Mouse (Mus musculus) heart, postnatal 36 days (tissue): ENCODE measurements around the gene Nsl1. TPM values are rescaled to one million over a fixed set of nuclear protein-coding genes. Genes with fewer than 3 reads are reported as not detected.

Experiments used
- DNase-seq, 2 experiments: peaks; one replicate each; pipeline ENCODE4 v3.0.0; 2021 to 2022
- intact Hi-C: fragments of 180-260 bp; cut with DNase I; formaldehyde crosslinking; loops from one replicate; pipeline ENCODE4 v1.15.1; 2025
- total RNA-seq, 2 experiments: library from RNA; stranded (reverse); gene quantifications; 2 replicates each; pipeline ENCODE4 v1.2.3; 2021

Nsl1 gene
- total RNA-seq, 2 experiments from 2014 or later: 0.27 to 0.75 TPM

- DNase-seq: no peak
Observed at GRCm38 (mm10) chr1:191046231-191046824, 16.5 kb upstream of the Nsl1 start.

GRCm38 (mm10) chr1:191053555-191053954 is 9.3 kb upstream of the Nsl1 start:
- no peak for DNase-seq
- intact Hi-C loops: no loop called here

More at GRCm38 (mm10) chr1:191046231-191046824, 16.5 kb upstream of the Nsl1 start:
- intact Hi-C loops: no loop called here

DNA sequence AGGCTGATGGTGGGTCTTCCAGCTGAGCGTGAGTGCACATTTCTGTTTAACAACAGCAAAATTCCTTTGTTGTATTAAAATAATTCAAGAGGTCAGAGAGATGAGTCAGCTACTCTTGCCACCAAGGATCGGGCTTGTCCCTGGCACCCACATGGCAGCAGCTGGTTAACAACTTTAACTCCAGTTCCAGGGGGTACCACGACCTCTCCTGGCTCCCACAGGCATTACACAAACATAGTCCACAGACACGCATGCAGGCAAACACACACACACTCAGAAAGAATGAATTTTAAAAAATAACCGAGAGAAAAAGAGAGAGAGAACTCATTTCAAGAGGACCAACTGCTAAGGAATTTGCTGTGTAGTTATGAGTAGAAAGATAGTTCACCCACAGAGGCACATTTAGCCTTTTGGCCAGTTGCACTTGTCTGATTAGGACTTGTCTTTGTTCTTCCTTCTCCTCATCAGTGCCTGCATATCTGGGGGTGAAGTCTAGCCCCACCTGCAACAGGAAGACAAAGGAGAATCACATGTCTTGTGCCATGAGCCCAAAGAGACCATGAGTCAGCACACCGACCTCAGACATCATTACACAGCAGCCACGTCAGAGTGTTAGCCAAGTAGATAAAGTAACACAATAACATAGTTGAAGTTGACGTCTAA is 7.8 kb upstream of the Nsl1 start:
- DNase-seq: no peak
- intact Hi-C loops: no loop called here

GRCm38 (mm10) chr1:191055533-191055873 is 7.3 kb upstream of the Nsl1 start:
- no peak for DNase-seq
- intact Hi-C loops: no loop called here

GRCm38 (mm10) chr1:191057461-191057860 is 5.4 kb upstream of the Nsl1 start:
- no peak for DNase-seq
- intact Hi-C loops: no loop called here

DNA sequence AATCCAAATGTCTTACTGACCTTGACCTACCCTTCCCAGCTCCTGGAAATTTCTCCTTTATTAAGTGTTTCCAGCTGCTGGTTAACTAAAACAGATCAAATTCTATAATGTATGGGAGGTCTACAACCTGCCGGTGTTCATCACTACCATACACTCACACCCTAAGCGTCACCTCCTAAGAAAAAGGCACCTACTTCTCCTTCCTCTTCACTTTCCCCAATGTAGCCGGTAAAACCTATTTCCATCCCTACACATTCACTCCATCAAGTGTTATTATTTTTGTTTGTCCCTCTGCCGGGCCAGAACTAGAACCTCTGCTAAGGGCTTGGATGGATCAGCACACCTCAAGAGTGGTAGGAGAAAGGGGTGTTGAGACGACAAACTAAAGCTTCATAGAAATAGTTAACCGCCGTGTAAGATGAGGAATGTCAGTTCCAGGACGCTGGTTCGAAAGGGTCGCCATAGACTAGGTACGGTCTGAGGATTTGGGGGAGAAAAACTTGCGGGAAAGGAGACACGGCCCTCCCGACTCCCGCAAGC is 501 bp upstream of the Nsl1 start:
- intact Hi-C loops: loop anchor here (1.0 kb wide), 1 partner anchor 36 kb away; the partner anchor contains the start of gene Flvcr1
- no peak for DNase-seq

DNA sequence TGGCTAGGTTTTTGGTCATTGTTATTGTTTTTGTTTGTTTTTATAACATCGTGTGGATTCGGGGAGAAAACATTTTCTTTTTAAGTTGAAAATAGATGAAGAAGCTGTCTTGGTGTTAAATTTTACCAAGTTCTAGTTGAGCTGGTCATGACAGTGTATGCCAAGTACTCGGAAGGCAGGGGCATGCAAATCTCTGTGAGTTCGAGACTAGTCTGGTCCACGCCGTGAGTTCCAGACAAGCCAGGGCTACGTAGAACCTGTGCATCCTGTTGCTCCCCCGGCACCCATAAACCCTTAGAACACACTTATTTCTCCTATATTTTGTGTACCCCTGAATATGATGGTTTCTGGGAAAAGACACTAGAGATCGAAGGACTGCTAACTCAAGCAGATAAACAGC is 888 bp downstream of the Nsl1 start:
- intact Hi-C loops: no loop called here
- no peak for DNase-seq

GRCm38 (mm10) chr1:191064535-191064934 is 1.7 kb downstream of the Nsl1 start:
- intact Hi-C loops: no loop called here
- DNase-seq: no peak

GRCm38 (mm10) chr1:191065188-191065587 is 2.4 kb downstream of the Nsl1 start:
- intact Hi-C loops: no loop called here
- DNase-seq: no peak

DNA sequence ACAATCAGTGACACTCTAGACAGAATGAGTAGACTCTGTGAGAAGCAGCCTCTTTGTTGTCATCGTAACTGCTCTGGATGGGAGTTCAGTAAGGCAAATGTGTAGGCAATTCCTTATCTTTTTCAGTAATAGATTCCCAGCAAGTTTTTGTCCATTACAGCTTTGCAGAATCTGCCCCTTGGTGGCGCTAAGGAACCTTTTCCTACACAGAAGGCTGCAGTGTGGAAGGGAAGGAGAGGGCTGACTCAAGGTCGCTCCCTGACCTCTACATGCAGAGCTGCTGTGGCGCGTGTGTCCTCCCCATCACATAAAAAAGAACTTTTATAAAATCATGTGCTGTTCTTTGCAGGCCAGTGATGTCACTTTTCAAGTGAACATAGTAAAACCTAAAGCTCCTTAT is 5.6 kb downstream of the Nsl1 start:
- intact Hi-C loops: no loop called here
- no peak for DNase-seq

GRCm38 (mm10) chr1:191070259-191070658 is 7.4 kb downstream of the Nsl1 start:
- DNase-seq: no peak
- intact Hi-C loops: no loop called here

GRCm38 (mm10) chr1:191071613-191072012 is 8.8 kb downstream of the Nsl1 start:
- intact Hi-C loops: no loop called here
- DNase-seq: no peak

DNA sequence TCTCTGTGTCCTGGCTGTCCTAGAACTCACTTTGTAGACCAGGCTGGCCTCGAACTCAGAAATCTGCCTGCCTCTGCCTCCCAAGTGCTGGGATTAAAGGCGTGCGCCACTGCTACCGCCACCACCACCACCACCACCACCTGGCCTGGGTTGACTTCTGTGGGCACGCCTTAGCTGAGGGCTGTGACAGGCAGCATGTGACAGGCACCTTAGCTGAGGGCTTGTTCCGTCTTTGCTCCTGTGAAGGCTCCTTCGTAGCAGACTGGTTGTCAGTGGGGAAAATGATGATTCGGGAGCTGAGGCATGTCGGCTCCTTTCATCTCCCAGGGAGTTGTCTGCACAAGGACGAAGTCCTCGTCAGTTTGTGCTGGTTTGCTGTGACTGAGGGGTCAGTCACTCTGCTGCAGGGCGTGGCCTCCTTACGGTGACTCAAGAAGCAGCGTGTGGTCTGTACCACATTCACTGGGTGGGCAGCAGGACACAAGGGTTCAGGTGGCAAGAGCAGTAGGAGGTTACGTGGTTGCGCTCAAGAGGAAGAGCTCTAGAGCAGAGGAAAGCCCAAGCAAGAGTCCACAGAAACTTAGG is 9.6 kb downstream of the Nsl1 start:
- intact Hi-C loops: no loop called here
- DNase-seq: no peak

DNA sequence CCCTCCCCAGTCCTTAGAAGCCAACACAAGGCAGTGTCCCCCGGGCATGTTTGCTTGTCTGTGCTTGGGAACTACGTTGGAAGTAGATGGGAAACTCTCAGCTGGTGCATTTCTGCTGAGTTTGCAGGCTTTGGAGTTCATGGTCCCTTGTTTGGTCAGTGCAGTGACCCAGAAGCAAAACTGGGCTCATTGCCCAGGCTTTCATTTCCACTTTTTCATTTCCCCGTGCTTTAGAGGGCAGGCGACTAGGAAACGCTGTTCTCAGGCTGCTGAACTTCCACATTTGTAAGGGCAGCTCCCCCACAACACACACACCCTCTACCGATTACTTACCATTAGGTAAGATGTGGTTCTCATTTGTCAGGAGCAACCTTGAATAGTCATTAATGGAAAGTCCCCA is 10.2 kb downstream of the Nsl1 start:
- intact Hi-C loops: no loop called here
- DNase-seq: peak; percentile 53 to 55

- DNase-seq: no peak
- intact Hi-C loops: no loop called here
Observed at GRCm38 (mm10) chr1:191073486-191073885, 10.7 kb downstream of the Nsl1 start.

- DNase-seq: peak; percentile 64 to 73
- intact Hi-C loops: loop anchor here (1.0 to 5.0 kb wide), 3 partner anchors 52 to 202 kb away; no protein-coding TSS in a partner anchor
Observed at GRCm38 (mm10) chr1:191075199-191075883, 12.5 kb downstream of the Nsl1 start.

- intact Hi-C loops: no loop called here
- DNase-seq: no peak
Observed at GRCm38 (mm10) chr1:191083230-191083629, 20.4 kb downstream of the Nsl1 start.

- DNase-seq: peak; percentile 53 to 69
- intact Hi-C loops: no loop called here
Observed at GRCm38 (mm10) chr1:191084951-191085559, 22.2 kb downstream of the Nsl1 start.

DNA sequence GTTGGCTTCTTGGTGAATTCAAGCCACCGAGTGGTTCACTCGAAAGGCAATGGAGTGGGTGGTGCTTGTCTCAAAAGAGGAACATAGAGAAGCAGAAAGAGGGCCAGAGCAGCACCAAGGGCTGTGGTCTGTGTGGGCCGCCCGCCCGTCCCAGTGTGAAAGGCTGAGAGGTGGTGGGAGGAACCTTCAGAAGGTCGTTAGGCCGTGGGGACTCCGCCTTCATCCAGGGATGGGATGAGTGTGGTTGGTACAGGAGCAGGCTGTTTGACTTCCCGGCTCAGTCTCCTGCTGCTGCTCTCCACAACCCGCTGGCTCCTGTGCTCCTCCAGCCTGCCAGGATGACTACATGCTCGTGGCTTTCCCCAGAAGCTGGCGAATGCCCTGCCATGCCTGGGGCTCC is 22.8 kb downstream of the Nsl1 start:
- intact Hi-C loops: no loop called here
- no peak for DNase-seq

- intact Hi-C loops: no loop called here
- no peak for DNase-seq
Observed at GRCm38 (mm10) chr1:191086304-191086878, 23.6 kb downstream of the Nsl1 start.

DNA sequence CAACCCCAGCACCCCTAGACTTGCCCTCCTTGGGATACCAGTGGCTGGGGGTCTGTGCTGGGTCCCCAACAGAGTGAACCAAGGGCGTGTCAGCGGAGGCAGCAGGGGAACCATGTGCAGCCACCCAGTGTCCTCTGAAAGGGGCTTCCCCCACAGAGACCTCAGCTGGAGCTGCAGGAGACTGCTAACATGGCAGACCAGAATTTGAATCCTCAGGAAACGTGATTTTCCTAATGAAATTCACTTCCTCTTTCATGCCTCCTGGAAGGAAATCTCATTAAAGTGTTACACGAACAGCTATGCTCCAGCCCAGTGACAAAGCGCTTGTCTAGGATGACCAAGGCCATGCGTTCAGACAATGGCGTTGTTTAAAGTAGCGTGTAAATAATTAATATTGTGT is 24.1 kb downstream of the Nsl1 start:
- DNase-seq: no peak
- intact Hi-C loops: no loop called here
